ENCODE assay signal across 8 mouse cellular contexts in the genomic region with DNA sequence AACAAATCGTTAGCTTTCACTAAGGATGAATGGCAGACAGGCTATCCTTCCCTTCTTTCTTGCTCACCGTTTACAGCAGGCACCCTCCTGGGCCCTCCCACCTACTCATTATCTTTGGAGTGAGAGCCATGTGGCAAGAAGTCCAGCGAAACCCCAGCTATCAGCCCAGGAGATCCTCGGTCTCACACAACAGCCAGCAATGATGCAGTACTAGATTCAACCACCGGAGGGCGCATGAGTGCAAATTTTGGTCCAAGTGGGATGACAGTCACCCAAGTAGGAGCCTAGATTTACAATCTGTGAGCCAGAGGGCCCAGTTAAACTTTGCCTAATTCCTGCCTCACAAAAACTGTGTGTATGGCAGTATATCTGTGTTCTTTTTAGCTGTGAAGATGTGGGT. TPM values are rescaled to one million over a fixed set of nuclear protein-coding genes. Genes with fewer than 3 reads are reported as not detected.
A peak's percentile ranks its signal among the peaks of the same experiment; 100 is the strongest.
DNase-seq lines count a peak whose midpoint lies in the region; ATAC-seq and TF ChIP-seq lines count a peak whose summit lies in the region.

No protein-coding gene starts in this region.

- WGBS in hindbrain, embryonic 16.5 days: 4% methylated on average over 6 of the region's 6 CpGs

- no peak overlapping the region; the same call in 1 of the 2 replicates for H3K9ac ChIP-seq in hindbrain, embryonic 16.5 days (ENCODE audit: low read depth, low read length)

- DNase-seq in WW6 (ENCODE audit: low read depth, low spot score): peak; percentile 89
- DNase-seq in cerebellum, postnatal 4 days (ENCODE audit: low spot score in 2 of 2): peak; percentile 95
- peak; percentile 91 for DNase-seq in gastrocnemius, adult 2 months
- peak; percentile 86 for DNase-seq in left cerebral cortex, adult 11 months (ENCODE audit: low spot score)
- DNase-seq in right cerebral cortex, adult 18-20 months: peak; percentile 90
- peak; percentile 77 for DNase-seq in urinary bladder, postnatal 10 days (ENCODE audit: low spot score)

- H3K4me3 ChIP-seq in gastrocnemius, adult 2 months: peak overlapping the region; percentile 48
- no peak overlapping the region for H3K4me3 ChIP-seq in hindbrain, embryonic 16.5 days (ENCODE audit: low read length)

- H3K27me3 ChIP-seq in hindbrain, embryonic 16.5 days (replicated peaks; ENCODE audit: control insufficient read depth, insufficient read depth, low read length): peaks cover 16% of the 10 kb centered on the region

- peak overlapping the region; percentile 39 for H3K4me2 ChIP-seq in hindbrain, embryonic 16.5 days (ENCODE audit: low read length)

- H3K36me3 ChIP-seq in hindbrain, embryonic 16.5 days (ENCODE audit: control insufficient read depth, insufficient read depth, low read length): no peaks in the 10 kb centered on the region

- peaks cover 1% of the 10 kb centered on the region for H3K4me1 ChIP-seq in hindbrain, embryonic 16.5 days (ENCODE audit: control insufficient read depth, insufficient read depth, low read depth, low read length)

- peak; percentile 98 for TF ChIP-seq CTCF in gastrocnemius, adult 2 months (IDR thresholded peaks at IDR 0.05)

- no peak overlapping the region for H3K27ac ChIP-seq in gastrocnemius, adult 2 months
- H3K27ac ChIP-seq in hindbrain, embryonic 16.5 days (ENCODE audit: low read depth, low read length): no peak overlapping the region

- no peaks in the 10 kb centered on the region for H3K9me3 ChIP-seq in hindbrain, embryonic 16.5 days (ENCODE audit: control insufficient read depth, low read length)

- intact Hi-C loops in gastrocnemius, adult 2 months (cut with DNase I): loop anchor here (1.0 to 2.0 kb wide), 2 partner anchors 20 to 32 kb away; no protein-coding TSS in a partner anchor

- ATAC-seq in hindbrain, embryonic 16.5 days: peak; percentile 73
- peak; percentile 91 for ATAC-seq in megakaryocyte, adult 5-6 weeks (ENCODE audit: poor library complexity, severe bottlenecking)

RNA-seq across cellular contexts. Expression of a gene that starts 5.2 kb away (rescaled TPM):
- total RNA-seq in gastrocnemius, adult 2 months (2021): 100 to 1,000 TPM; 103 to 148 TPM
- polyA plus RNA-seq in hindbrain, embryonic 16.5 days (2015; fragmentation: Nextera tagmentation; extraction: Ambion mirVana): 30.4 and 53.8 TPM in 2 replicates
- total RNA-seq in megakaryocyte, adult 5-6 weeks (2015): 0.76 and 2.8 TPM in 2 replicates
- total RNA-seq in megakaryocyte, adult 5-6 weeks (2017): 2.0 and 4.2 TPM in 2 replicates

RNA-seq across cellular contexts. Expression of a gene that starts 11.6 kb away (rescaled TPM):
- 100 to 1,000 TPM; 120 to 127 TPM for total RNA-seq in gastrocnemius, adult 2 months (2021)
- 126 and 210 TPM in 2 replicates for polyA plus RNA-seq in hindbrain, embryonic 16.5 days (2015; fragmentation: Nextera tagmentation; extraction: Ambion mirVana)
- total RNA-seq in megakaryocyte, adult 5-6 weeks (2015): 18.6 and 24.3 TPM in 2 replicates
- total RNA-seq in megakaryocyte, adult 5-6 weeks (2017): 32.5 and 48.1 TPM in 2 replicates

RNA-seq across cellular contexts. Expression of a gene that starts 14.8 kb away (rescaled TPM):
- total RNA-seq in gastrocnemius, adult 2 months (2021): 1 to 10 TPM; 1.6 to 2.7 TPM
- 242 and 317 TPM in 2 replicates for polyA plus RNA-seq in hindbrain, embryonic 16.5 days (2015; fragmentation: Nextera tagmentation; extraction: Ambion mirVana)
- total RNA-seq in megakaryocyte, adult 5-6 weeks (2015): not detected in 2 replicates
- not detected in 2 replicates for total RNA-seq in megakaryocyte, adult 5-6 weeks (2017)

RNA-seq across cellular contexts. Expression of a gene that starts 30.2 kb away (rescaled TPM):
- total RNA-seq in gastrocnemius, adult 2 months (2021): not detected
- polyA plus RNA-seq in hindbrain, embryonic 16.5 days (2015; fragmentation: Nextera tagmentation; extraction: Ambion mirVana): not detected in 2 replicates
- total RNA-seq in megakaryocyte, adult 5-6 weeks (2015): not detected in 2 replicates
- total RNA-seq in megakaryocyte, adult 5-6 weeks (2017): not detected in 2 replicates

RNA-seq across cellular contexts. Expression of a gene that starts 47.1 kb away (rescaled TPM):
- 10 to 100 TPM in 1 of 2 experiments, 1 to 10 TPM in 1; 8.6 to 12.4 TPM for total RNA-seq in gastrocnemius, adult 2 months (2021)
- 54.0 and 62.1 TPM in 2 replicates for polyA plus RNA-seq in hindbrain, embryonic 16.5 days (2015; fragmentation: Nextera tagmentation; extraction: Ambion mirVana)
- total RNA-seq in megakaryocyte, adult 5-6 weeks (2015): 15.8 and 17.7 TPM in 2 replicates
- total RNA-seq in megakaryocyte, adult 5-6 weeks (2017): 22.9 and 24.1 TPM in 2 replicates

Comparison
In these comparisons a context has a peak if more than half of its experiments do, and no peak if none do; other contexts are left out.
1. RNA of a gene that starts 5.2 kb away (total RNA-seq): 103 to 148 TPM in gastrocnemius, adult 2 months; 0.76 to 4.2 TPM in megakaryocyte, adult 5-6 weeks; every median in the first group is over 10 times any median in the second.
2. Peak in every context shown above with its lines, with median percentiles within 50 percentile points of each other: DNase-seq.